Mouse (Mus musculus) Patski (cell line): ENCODE measurements around the gene Khdrbs2. TPM values are rescaled to one million over a fixed set of nuclear protein-coding genes. Genes with fewer than 3 reads are reported as not detected.
"Not testable (repeated sequence)": the region's sequence is repeated elsewhere in the genome, so short reads cannot be mapped to it uniquely, and the experiment has no call there.

ENCODE experiments used
- ATAC-seq: fragments of 100-300 bp; one replicate; pipeline ENCODE4 v1.8.0; 2021
- CTCF ChIA-PET: fragments of 350-600 bp; sonication (Branson Sonifier 250); formaldehyde crosslinking; loops from one replicate; lab custom pipeline; 2022; ENCODE audit warnings: inconsistent platforms; lab: Charles Lee
- POLR2A ChIA-PET: fragments of 350-600 bp; sonication (Branson Sonifier 250); formaldehyde crosslinking; loops from one replicate; lab custom pipeline; 2022; ENCODE audit warnings: antibody characterized with exemption, inconsistent platforms; lab: Charles Lee
- DNase-seq: peaks from one replicate; pipeline ENCODE4 v3.0.0-alpha.2; 2011; ENCODE audit warnings: low read depth, low spot score
- H3K27me3 ChIP-seq: fragments of 371-371 bp; one replicate; pipeline ENCODE4 v1.5.1; 2021
- CTCF ChIP-seq: fragments of 100-300 bp; IDR thresholded peaks from one replicate; pipeline ENCODE4 v1.5.1; 2021
- in situ Hi-C: fragments of 300-500 bp; cut with MboI; formaldehyde crosslinking; loops from 3 replicates; pipeline ENCODE4 v1.11.1; 2018; ENCODE audit warnings: low pct_unique_long_range_greater_than_20kb, mixed read lengths
- polyA plus RNA-seq: library from polyadenylated mRNA; unstranded; gene quantifications from one replicate; pipeline ENCODE4 v1.2.3, GENCODE M21; 2021

Khdrbs2 gene
- polyA plus RNA-seq, 1 experiment from 2014 or later: 0.01 TPM

DNA sequence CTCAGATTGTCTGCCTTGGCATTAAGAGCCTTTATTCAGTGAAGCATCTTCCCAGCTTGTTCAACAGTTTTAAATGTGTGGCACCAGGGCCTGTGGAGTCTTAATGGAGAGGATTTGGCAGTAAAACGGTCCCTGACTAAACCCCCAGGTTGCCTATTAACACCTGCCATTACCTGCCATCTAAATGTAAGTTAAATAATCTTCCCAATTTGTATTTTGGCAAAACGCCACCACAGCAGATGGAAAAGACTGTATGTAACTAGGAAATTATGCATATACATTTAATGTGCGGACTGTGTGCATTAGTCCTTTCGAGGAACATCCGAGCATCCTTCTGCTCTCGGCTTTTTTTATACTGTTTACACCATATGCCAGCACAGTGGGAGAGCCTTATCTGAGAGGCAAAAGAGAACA, 290.6 kb downstream of the Khdrbs2 start:
- no peaks in the 10 kb centered on the region for H3K27me3 ChIP-seq
- TF ChIP-seq CTCF: no peak
- in situ Hi-C loops: no loop called here
- DNase-seq (no peak), ATAC-seq (no peak)
- CTCF ChIA-PET: no interaction called here
- POLR2A ChIA-PET: no interaction called here

DNA sequence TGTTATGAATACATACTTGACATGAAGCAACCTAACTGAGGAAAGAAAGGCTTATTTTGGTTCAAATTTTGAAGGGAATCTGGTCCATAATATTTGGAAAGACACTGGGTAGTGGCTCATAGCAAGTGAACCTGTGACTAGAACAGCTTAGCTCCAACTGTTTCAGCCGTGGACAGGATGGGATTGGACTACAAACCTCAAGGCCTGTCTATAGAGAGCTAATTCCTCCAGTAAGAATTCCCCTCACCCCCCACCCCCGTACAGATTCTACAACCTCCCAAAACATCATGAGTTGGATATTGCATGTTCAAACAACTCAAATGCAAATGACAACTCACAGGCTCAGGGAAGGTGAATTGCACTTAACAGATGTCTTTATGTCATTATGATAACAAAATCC, 298.5 kb downstream of the Khdrbs2 start:
- H3K27me3 ChIP-seq: peaks cover 5% of the 10 kb centered on the region
- DNase-seq (no peak), ATAC-seq (no peak)
- in situ Hi-C loops: no loop called here
- POLR2A ChIA-PET: no interaction called here
- CTCF ChIA-PET: no interaction called here
- TF ChIP-seq CTCF: no peak

DNA sequence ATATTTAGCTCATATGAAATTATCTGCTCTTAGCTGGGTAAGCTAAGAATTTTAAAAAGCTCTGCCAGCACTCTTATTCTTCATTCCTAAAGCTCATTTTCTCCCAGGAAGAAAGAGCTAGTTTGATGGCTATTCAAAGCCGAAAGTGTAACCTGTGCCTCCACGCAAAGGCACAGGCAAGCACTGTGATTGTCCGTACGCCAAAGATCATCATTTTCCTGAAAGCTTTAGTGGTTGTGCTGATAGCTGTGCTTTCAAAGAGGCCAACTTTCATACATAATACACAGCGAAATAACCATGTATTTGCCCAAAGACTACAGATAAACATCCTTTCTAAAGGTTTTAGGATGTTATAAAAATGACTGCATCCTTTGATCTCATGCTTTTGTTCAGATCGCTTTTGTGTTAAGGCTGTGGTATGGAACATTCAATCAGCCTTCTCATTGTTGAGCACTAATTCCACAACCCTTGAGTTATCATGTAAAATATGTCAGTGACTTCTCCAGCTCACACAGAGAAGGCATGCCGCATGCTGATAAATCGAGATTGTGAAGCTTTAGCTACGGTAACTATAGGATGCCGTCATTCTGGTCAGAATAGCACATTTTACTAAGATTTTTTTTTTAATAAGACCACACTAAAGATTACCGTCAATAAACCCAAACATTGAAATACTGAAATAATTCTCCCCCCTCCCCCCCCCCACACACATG, 299.1 kb downstream of the Khdrbs2 start:
- no peak for TF ChIP-seq CTCF
- peaks cover 5% of the 10 kb centered on the region for H3K27me3 ChIP-seq
- CTCF ChIA-PET: no interaction called here
- ATAC-seq (no peak), DNase-seq (no peak)
- POLR2A ChIA-PET: no interaction called here
- in situ Hi-C loops: no loop called here

- DNase-seq (no peak), ATAC-seq (no peak)
- TF ChIP-seq CTCF: no peak
- CTCF ChIA-PET: no interaction called here
- no peaks in the 10 kb centered on the region for H3K27me3 ChIP-seq
- POLR2A ChIA-PET: no interaction called here
- in situ Hi-C loops: no loop called here
These were observed 315.4 kb downstream of the Khdrbs2 start for GRCm38 (mm10) chr1:32487944-32488343.

DNA sequence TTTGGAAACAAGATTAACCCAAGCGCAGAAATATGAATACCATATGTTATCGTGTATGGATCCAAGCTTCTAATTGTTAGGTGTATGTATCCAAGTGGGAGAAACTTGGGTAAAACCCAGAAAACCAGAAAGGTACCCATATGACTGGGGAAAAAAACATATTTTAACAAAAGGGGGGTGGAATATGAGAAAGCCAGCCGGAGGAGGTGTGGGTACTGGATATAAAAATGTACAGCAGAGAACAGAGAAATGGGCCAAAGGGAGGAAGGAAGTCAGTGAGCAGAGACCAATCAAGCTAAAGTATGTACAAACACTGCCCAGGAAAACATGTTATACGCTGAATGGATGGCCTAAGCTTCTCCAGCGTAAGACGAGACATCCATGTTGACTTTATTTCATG, 330.9 kb downstream of the Khdrbs2 start:
- DNase-seq (no peak), ATAC-seq (no peak)
- TF ChIP-seq CTCF: no peak
- ChIA-PET POLR2A (no interaction called here), CTCF (no interaction called here)
- in situ Hi-C loops: no loop called here
- H3K27me3 ChIP-seq: peaks cover 3% of the 10 kb centered on the region

GRCm38 (mm10) chr1:32547194-32547593, 374.7 kb downstream of the Khdrbs2 start, which contains the start of gene Gm5415:
Gene Gm5415, minus strand, starts transcription at chr1:32547294.
- DNase-seq, ATAC-seq, POLR2A ChIA-PET, CTCF ChIA-PET, in situ Hi-C loops, H3K27me3 ChIP-seq: not testable (repeated sequence)

DNA sequence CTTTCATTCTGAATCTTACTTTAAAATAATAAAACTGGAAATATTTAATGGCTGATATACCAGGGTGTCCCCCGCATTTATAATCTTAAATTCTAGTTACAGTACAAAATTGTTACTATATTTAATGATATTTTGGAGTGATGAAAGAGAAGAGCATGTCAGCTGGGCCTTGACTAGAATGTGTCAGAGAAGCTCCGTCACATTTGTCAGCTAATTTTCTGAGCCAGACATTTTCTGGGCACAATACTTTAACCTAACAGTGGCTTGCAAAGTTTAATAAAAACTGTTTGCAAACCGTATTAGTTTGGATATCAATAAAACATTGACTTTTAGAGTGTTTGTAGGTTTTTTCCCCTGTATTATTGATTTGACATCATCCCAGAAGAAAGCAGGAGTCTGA, 380.9 kb downstream of the Khdrbs2 start:
- H3K27me3 ChIP-seq: no peaks in the 10 kb centered on the region
- TF ChIP-seq CTCF: no peak
- CTCF ChIA-PET: no interaction called here
- POLR2A ChIA-PET: no interaction called here
- ATAC-seq: no peak
- DNase-seq: no peak
- in situ Hi-C loops: no loop called here

GRCm38 (mm10) chr1:32553925-32554324, 381.4 kb downstream of the Khdrbs2 start:
- TF ChIP-seq CTCF: no peak
- DNase-seq: no peak
- H3K27me3 ChIP-seq: no peaks in the 10 kb centered on the region
- ChIA-PET CTCF (no interaction called here), POLR2A (no interaction called here)
- in situ Hi-C loops: no loop called here
- ATAC-seq: no peak

GRCm38 (mm10) chr1:32568901-32569300, 396.4 kb downstream of the Khdrbs2 start:
- POLR2A ChIA-PET: no interaction called here
- CTCF ChIA-PET: no interaction called here
- in situ Hi-C loops: no loop called here
- no peak for DNase-seq
- H3K27me3 ChIP-seq: no peaks in the 10 kb centered on the region
- no peak for TF ChIP-seq CTCF
- ATAC-seq: no peak

- ChIA-PET CTCF (no interaction called here), POLR2A (no interaction called here)
- no peak for ATAC-seq
- H3K27me3 ChIP-seq: no peaks in the 10 kb centered on the region
- in situ Hi-C loops: no loop called here
- no peak for TF ChIP-seq CTCF
- no peak for DNase-seq
These were observed 453.5 kb downstream of the Khdrbs2 start for GRCm38 (mm10) chr1:32626060-32626459.

DNA sequence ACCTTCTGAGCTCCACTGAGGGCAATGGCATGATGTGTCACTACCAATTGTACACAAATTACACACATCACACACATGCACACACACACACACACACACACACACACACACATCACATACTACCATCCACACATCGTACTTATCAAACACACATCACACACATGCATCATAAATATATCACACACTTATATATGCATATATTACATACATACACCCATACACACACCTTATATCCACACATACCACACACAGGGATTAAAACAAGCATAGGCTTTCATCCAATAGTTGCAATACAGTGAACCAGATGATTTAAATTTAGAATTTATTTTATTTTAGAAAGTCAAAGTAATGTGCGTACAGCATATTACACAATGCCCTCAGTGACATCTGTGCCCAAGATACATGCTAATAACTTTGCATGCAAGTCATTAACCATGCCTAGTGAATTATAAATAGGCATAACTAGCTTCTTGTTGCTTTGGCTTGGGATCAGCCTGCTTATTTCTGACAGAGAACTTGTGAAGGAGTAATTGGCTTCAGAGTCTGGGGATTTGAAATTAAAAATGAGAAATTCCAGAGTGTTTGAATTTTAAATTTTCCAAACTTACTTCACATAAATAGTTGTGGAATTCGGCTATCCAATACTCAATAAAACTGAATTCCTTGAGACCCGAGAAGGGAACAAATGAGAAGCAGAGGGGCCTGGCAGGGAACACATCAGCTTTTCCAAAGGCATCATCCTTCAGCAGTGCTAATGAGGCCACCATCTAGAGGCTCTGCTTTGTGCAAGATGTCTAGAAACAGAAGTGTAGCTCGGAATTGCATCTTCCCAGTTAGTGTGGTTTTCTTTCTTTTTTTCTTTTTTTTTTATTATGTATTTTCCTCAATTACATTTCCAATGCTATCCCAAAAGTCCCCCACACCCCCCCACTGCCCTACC, 460.2 kb downstream of the Khdrbs2 start:
- no peak for ATAC-seq
- DNase-seq: no peak
- no peak for TF ChIP-seq CTCF
- in situ Hi-C loops: no loop called here
- ChIA-PET CTCF (no interaction called here), POLR2A (interaction anchor here (0.6 kb wide), 1 partner anchor 32 kb away, joined by 3 read pairs; no protein-coding TSS in a partner anchor)
- peaks cover 8% of the 10 kb centered on the region for H3K27me3 ChIP-seq
